Mouse (Mus musculus) fibroblast of lung, adult 2 months (primary cell): Measurements from ENCODE around the gene Tbc1d9.

Experiments used
- DNase-seq: peaks from one replicate; pipeline ENCODE4 v3.0.0-alpha.2; 2011; ENCODE audit warnings: low read depth

The Tbc1d9 gene

DNA sequence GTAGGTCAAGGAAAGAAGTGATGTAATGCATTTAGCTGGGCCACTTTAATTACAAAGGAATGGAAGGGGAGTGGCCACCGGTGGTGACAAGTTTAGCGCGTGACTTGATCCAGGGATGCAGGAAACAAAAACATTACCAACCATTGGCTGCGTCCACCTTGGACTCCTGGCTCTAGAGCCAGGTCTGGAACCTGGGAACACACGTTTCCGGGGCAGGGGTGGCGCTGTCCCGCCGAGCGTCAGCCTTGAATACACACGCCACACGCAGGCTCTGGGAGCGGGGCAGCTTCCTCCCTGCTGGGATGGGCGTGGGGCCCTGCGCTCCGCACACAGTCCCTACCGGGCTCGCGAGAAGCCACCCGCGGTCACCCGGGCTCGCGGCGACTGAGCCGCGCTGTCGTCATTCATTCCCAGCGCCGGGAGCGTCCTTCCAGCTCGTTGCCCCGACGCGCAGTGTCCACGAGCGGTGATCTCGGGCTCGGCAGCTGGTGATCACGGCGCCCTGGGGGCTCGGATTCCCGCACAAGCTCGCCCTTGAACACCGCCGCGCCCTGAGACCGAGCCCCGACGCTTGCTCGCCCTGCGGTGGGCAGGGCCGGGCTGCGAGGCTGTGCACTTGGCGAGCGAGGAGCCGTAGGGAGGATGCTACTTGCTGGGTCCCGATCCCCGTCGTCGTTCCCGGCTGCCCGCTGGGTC lies at the start of gene Tbc1d9:
TSS of gene Tbc1d9 (plus strand) at position 118 of the 696 bp plus-strand sequence.
- DNase-seq, result peak; percentile 6

DNA sequence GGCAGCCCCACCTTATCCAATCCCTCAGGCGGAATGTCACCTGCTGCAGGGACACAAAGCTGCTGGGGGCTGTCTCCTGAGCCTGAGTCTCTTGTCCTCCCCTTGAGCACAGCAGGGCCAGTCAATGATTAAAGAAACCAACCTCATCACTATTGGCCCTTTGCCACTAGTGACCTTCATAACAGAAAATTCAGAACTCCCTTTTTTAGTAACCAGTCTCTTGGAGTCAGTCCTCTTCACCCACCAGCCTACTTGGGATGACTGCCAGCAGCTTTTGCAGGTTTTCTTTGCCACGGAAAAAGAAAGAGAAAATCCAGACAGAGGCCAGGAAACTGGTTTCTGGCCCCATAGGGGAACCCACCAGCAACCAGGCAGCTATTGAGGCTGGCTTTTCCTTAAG lies 30.1 kb upstream of the Tbc1d9 start:
- DNase-seq, result no peak

DNA sequence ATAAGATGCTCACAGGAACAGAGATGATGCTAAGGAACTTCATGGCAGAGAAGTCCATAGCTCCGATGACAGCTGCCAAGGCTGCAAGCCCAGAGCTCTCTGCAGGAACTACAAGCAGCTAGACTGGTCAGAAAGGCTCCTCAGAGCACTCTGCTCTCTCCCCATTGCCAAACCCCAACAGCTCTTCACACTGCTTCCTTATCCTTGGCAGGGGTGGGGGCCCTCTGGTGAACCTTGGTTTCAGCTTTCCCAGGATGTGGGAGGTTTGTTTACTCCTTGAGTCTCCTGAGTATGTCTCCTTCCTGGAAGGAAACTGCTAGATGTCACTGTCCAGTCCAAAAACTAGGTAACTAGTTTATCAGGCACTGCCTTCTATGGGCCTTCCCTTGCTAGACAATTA lies 25.1 kb upstream of the Tbc1d9 start:
- no peak for DNase-seq

DNA sequence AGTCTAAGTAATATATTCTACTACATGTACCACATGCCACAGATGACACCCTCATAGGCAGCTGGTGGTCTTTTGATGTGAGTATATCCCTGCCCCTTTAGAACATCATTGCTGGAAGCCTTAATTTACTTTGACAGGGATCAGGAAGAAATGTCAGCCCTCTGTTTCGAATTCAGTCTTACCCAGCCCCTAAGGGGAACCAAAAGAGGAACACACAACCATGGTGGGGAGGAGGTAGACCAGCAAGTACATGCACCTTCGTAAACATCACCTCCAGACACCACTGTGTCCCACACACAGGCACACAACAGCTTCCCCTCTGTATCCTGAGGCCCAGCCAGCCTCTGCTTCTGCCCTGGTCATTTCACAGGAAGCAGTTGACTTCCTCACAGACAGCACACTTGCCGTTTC lies 24.4 kb upstream of the Tbc1d9 start:
- no peak for DNase-seq

DNA sequence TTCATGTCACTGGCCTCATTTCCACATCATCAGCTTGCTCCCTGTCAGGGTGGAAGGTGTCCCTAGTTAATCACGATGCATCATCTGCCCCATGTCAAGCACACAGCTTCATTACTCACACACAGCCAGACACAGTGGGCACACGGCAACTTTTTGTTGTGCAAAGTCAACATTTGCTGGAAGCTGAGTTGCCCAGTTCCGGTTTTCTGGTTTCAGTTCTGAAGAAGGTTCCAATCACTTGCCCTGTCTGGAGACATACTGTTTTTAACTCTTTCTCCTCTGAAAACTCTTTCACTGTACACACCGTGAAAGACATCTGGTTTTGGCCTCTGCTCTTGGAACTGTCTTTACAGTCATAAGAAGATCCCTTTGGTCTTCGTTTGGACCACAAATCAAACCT lies 23.8 kb upstream of the Tbc1d9 start:
- DNase-seq, result no peak

DNA sequence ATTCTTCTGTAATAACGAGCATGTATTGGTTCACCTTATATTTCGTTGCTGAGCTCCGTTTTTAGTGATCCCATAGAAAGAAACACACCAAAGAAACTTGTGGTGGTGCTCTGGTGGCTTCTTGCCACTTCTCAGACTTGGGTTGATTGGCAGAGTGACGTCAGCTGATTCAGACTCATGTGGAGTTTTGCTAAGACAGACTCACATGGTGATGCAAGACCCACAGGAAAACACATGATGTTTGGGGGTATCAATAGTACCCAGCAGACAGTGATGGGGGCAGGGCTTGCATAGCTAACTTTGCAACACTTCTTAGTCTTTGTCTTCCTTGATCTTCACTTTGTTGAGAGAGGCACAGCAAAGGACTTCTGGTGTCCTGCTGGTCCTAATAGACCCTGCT lies 20.6 kb upstream of the Tbc1d9 start:
- DNase-seq, result no peak

DNA sequence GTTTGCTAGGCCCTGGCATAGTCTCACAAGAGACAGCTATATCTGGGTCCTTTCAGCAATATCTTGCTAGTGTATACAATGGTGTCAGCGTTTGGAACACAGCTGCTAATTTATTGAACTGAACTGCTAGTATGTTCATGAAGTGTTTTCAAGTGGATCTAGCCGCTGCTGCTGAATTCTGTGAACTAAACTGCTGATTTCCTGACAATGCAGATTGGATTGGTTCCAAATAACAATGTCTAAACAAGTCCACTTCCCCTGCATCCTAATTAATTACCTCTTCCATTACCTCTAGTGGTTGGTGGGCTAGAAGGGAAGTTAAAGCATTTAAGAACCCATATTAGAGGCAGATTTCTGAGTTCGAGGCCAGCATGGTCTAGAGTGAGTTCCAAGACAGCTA lies 19.7 kb upstream of the Tbc1d9 start:
- no peak for DNase-seq

DNA sequence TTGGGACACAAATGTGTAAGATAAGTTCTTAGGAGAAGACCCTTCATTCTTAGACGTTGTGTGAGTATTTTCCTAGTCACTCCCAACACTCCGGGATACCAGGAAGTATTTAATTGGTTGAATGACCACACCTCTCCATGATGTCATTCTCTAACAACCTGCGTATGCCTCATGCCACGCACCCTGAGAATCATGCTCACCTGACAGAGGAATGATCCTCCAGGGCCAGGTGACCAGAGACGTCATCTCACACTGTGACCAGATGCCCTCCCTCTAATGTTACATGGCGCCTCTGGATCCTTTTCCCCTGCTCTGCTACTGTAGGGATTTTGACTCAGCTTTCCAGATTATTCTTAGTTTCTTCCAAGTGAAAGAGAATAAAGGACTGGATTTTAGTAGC lies 16.0 kb upstream of the Tbc1d9 start:
- DNase-seq, result no peak

DNA sequence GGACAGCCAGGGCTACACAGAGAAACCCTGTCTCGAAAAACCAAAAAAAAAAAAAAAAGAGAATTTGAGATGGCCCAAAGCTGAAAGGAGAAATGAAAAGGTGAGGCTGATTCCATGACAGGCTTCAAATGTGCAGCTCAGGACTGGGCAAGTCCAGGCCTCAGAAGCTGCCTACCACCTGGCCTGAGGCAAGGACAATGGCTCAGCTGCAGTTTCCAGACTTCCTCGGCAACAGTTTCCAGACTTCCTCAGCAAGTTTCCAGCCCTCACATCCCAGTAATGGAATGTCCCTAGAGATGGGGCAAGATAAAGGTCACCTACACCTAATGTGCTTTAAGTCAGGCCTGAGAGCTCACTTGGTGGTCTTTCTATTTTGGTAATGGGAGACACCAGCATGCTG lies 13.1 kb upstream of the Tbc1d9 start:
- no peak for DNase-seq

DNA sequence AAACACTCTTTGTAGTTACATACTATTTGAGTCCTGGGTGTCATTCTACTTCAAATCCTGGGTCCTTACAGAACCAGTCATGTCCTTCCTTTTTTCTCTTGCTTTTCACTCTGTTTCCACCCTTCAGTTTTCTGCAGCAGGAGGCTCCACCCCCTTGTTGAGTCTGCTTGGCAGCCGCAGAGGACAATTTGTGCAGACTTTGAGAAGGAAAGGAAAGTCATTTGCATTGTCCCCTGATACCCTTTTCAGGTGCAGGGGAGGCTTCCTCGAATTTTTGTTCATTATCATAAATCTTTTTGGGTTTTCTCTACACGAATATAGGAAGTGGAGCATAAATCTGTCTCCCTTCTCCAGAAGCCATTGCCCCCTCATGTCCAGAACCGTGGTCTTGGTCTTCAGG lies 12.7 kb upstream of the Tbc1d9 start:
- DNase-seq, result no peak

DNA sequence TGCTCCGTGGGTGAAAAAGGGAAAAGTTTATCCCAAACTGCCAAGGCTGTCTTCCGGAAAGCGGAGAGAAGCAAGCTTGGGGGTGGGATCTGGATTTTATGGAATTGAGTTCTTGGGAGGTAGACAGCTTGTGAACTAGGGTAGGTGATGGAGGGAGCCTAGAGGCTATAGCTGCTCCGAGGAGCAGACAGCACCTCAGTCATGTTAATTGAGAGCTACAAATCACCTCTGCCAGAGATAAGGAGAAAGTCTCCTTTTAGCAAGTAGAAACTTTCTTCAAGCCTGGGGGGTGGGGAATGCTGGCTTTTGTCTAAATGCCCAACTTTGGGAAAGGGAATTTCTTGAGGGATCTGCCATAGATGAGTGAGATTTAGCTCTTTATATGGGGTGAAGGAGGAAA lies 10.0 kb upstream of the Tbc1d9 start:
- no peak for DNase-seq

DNA sequence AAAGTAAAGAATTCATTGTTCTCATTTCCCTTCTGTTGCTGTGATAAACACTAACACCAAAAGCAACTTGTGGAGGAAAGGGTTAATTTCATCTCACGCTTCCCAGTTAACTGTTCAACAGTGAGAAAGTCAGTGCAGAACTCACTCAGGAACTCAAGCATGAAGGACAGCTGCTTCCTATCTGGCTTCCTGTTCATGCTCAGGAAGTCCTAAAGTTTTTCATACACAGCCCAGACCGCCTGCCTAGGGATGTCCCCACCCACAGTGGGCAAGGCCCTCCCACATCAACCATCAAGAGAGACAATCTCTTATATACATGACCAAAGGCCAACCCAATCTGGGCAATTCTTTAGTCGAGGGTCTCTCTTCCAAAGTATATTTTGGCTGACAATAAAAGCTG lies 6.2 kb upstream of the Tbc1d9 start:
- no peak for DNase-seq

DNA sequence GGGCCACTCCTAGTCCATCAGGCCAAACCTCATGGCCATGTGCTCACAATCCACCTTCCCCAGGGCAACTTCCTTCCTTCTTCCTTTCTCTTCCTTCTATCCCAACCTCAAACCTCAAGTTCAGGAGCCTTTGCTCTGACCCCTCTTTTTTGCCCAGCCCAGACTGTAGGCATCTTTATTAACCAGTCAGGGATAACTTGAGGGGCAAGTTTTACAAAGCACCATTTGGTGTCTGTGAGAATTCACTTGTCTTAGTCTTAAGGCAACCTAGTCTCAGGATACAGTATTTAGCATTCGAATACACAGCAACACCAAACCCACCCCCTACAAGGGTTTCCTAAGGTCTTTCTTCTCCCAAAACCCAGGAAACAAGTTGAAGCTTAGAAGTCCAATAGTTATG lies 5.5 kb upstream of the Tbc1d9 start:
- DNase-seq, result no peak

DNA sequence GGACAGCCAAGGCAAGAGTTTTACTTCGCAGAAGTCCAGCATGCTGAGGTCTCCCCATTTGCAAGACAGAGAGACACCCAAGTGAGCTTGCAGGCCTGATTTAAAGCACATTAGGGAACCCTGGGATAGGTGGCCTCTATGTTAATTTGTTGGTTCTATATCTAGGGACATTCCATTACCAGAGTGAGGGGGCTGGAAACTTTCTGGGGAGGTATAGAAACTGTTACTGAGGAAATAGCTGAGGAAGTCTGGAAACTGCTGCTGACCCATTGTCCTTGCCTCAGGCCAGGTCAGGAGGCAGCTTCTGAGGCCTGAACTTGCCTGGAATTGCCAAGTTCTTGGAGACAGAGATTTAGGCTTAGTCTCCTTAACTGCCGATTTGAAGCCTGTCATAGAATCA lies 4.5 kb upstream of the Tbc1d9 start:
- DNase-seq, result no peak

DNA sequence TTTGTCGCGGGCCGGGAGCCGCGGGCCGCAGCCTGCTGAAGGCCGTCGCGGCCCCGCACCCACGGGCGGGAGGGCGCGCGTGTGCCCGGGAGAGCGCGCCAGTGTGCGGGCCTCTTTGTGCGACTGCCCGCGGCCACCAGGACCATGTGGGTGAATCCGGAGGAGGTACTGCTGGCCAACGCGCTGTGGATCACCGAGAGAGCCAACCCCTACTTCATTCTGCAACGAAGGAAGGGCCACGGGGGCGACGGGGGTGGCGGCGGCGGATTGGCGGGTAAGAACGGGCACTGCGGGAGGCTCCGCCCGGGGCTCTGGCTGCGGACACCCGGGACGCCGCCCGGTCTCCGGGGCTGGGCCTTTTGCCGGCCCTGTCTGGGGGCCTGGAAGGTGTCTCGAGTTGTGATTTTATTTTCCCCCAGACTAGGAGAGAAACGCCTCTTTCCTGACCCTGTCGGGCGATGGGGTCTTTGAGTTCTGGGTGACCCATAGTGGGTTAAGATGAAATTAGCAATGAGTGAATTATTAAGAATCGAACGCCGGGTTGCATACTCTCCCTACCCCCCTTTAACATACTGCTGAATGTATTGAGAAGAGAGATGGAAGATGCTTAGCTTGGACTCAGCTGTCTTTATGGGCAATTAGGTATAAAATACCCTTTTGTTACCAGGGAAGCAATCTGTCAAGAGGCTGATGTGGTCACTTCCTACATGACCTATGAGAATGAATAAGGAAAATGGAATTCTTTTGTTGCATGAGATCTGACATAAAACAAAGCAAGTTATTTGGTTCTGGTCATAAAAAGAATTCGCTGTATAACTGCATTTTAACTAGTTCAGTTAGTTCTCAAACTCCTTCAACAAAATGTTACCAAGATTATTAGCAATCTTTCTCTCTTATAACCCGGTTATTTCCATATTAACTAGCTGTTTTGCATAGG lies 1.0 kb downstream of the Tbc1d9 start, which contains the start of gene Gm10645:
TSS of gene Gm10645 (minus strand) at position 240 of the 937 bp plus-strand sequence.
- no peak for DNase-seq

DNA sequence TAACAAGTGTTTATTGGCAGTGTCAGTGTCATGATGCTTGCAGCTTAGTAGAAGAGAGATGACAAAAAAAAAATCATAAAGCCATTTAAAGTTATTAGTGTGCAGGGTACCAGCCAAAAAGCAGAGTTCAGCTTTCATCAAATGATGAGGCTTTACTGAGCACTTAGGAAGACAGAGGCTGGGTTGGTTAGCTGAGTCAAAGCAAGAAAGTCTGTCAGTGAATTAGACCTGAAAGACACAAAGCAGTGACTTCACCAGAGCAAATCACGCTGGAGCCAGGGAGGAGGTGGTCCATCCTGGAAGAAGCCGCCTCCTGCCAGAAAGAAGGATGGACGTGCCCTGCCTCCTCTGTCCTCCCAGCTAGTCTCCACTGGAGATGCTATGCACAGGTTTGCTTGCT lies 2.8 kb downstream of the Tbc1d9 start:
- DNase-seq, result no peak

DNA sequence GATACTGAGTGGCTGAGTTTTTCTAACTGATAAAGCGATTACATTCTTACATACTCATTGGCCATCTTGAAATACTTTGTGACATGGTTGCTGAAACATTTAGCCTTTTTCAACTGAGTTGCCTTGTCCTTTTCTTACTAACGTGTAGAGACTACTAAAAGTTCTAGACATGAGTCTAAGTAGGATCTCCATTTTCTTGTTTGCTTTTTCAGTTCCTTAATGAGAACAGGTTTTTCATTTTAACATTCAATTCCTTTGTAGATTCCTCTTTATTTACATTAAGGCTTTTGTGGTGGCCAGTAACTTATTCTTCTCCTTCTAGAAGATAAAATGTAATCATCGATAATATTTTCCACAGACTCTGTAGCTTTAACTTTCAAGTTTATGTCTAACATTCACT lies 4.0 kb downstream of the Tbc1d9 start:
- DNase-seq, result no peak

DNA sequence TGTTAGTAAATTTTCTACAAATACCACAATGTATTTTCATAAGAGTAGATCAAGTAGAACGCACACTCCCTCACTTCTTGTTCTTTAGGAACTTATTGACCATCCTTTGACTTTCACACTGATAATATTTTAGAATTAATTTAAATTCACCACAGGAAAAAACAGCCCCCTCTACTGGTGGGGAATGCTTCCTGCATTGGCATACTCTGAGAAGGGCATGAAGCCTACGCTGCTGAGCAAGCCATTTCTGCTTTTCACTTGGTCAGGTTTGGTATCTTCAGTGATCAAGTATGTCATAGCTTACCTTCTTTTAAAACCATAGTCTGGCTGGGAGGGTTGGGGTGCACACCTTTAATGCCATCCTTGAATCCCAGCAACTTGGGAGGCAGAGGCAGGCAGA lies 4.6 kb downstream of the Tbc1d9 start:
- no peak for DNase-seq

DNA sequence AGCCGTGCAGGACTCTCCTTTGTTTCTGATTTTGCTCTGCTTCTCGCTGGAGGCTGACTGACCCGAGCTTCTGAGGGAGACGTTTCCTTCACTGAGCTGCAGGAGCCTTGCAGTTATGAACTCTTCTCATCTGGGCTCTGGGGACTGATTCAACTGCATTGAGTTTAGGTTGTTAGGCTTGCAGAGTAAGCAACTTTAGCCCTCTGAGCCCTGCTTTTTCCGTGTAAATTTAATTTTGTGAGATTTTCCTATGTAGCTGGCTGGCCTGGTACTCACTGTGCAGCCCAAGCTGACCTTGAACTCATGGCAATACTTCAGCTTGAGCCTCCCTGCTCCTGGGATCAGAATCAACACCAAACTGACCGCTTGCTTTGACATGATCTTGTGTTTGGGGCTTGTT lies 5.7 kb downstream of the Tbc1d9 start:
- no peak for DNase-seq

DNA sequence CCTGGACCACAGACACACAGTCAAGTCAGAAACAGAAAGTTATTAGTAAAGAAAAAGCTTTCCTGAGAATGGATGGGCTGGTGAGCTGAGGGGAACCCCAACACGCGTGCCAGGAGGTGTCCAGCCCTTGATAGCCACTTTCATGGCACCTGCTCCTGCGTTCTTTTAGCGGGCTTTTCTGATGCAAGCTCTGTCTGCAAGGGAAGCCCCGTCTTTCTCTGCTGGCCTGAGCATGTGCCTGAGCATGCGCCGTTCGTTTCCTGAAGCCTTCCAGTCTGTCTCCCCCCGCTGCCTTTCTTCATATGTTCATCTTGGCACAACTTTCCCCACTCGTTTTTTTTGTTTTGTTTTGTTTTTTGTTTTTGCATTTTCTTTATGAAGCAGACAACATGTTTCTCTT lies 10.5 kb downstream of the Tbc1d9 start:
- no peak for DNase-seq

DNA sequence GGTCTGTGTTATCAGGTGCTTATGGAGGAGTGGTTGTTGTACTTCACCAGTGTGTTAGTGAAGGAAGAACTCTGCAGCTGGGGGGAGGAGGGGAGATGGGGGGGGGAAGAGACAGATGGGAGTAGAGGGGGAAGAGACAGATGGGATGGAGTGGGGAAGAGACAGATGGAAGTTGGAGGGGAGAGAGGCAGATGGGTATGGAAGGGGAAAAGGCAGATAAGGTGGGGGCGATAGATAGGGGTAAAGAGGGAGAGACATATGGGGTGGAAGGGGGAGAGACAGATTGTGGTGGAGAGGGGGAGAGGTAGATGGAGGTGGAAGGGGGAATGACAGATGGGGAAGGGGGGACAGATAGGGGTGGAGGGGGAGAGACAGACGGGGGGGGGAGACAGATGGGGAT lies 11.6 kb downstream of the Tbc1d9 start:
- DNase-seq, result no peak

DNA sequence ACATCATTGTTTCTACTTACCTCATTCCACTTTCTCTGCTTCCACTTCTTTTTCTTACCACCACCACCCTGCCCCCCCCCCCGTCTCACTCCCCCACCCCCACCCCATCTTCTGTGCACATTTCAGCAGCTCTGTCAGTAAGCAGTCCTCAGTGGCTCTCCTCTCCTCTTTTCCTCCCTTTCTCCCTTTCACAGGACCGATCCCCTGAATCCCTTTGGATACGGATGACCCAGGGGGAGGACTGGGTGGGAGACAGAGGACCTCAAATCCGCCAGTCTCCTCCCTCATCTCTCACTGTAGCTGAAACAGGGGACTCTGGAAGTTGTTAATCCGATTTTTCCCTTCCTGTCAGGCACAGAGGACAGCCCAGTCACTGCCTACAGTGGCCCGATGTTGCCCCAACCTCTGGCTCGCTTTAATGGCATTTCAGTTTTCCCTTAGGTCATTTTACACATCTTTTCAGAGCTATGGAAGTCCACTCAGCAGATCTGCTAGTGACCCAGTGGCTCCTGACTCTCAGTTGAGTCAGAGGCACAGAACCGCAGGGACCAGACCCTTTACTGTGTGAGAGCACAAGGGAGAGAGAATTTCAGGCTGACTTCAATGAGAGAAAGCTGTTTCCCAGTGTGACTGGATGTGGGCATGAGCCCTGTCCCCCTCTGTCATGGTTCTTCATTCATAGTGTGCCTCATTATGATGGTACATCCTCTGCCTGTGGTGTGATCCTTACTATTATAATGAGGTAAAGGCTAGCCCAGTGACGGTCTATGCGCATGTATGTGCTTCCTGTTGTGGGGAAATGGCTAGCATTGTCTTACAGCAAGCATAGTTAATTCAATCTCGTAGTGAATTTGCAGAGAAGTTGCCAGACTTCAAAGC lies 12.4 kb downstream of the Tbc1d9 start:
- DNase-seq, result no peak
